Mouse (Mus musculus) embryonic fibroblast, embryonic 13.5 days (primary cell): Measurements from ENCODE around the gene Agap1.

Experiments used
- CTCF ChIP-seq: IDR thresholded peaks from 2 replicates; pipeline ENCODE4 v1.5.1; 2011; ENCODE audit warnings: mild to moderate bottlenecking, control low read depth, low read length, moderate library complexity, borderline replicate concordance; ENCODE audit not compliant: insufficient read depth
- POLR2A ChIP-seq: IDR thresholded peaks from 2 replicates; pipeline ENCODE4 v1.6.1; 2011; ENCODE audit warnings: low read depth, mild to moderate bottlenecking, control low read depth, low read length, moderate library complexity

GRCm38 (mm10) chr1:89932021-89932423, 477.4 kb downstream of the Agap1 start:
- TF ChIP-seq POLR2A (no peak), CTCF (no peak)
